Mouse (Mus musculus): ENCODE data around the gene Ulk4. TPM values are rescaled to one million over a fixed set of nuclear protein-coding genes. Genes with fewer than 3 reads are reported as not detected.

Ulk4 gene
- total RNA-seq, 2 experiments from 2014 or later = 0.17 to 0.46 TPM

GRCm38 (mm10) chr9:121038396-121038795 is 238.6 kb downstream of the Ulk4 start:
- no peak for DNase-seq
- intact Hi-C loops (cut with DNase I) = no loop called here

DNA sequence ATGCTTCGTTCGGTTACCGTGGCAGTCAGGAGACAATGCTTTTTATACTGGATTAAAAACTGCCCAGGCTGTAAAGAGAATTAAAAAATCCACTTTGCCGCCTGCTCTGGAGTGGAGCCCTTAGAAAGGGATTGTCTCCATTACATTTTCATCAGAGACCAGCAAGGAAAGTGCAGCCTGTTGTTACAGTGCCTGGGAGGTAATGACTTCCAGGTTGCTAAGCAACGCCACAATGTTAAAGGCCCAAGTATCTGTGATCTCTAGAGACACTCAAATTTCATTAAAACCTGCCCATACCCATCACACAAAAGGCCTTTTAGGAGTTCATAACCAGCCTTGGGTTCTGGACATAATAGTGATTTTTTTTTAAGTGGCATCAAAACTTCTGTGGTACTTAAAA is 239.0 kb downstream of the Ulk4 start:
- no peak for DNase-seq
- intact Hi-C loops (cut with DNase I) = no loop called here

- DNase-seq = no peak
- intact Hi-C loops (cut with DNase I) = no loop called here
Observed at GRCm38 (mm10) chr9:121035296-121035695, 241.7 kb downstream of the Ulk4 start.

GRCm38 (mm10) chr9:121033596-121033995 is 243.4 kb downstream of the Ulk4 start:
- intact Hi-C loops (cut with DNase I) = no loop called here
- no peak for DNase-seq

DNA sequence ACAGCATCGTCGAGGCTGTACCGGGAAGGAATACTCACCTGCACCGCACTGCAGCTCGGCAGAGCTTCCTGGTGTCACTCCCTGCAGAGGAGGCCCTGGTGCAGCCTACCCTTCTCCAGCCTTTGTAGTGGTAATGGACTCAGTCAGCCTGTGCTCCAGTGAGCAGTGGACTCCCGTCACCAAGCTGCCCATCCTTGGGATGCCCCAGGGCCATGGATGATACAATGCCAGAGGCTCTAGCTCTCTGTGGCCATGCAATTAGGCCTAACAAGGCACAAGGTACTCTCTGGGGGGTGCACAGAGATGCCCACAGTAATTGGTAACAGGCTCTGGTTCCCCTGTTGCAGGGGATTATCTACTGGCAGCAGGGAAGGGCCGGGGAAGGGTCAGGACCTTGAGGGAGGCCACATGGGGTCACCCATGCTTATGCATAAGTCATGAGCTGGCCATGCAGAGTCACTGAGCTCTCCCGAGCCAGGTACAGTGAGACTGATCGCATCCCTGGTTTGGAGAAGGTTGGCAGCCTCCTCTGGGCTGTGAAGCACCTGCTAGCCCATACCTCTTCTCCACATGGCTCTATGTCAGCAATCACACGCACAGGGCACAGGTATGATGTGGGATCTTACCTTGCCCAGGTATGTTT is 244.6 kb downstream of the Ulk4 start:
- intact Hi-C loops (cut with DNase I) = no loop called here
- no peak for DNase-seq

DNA sequence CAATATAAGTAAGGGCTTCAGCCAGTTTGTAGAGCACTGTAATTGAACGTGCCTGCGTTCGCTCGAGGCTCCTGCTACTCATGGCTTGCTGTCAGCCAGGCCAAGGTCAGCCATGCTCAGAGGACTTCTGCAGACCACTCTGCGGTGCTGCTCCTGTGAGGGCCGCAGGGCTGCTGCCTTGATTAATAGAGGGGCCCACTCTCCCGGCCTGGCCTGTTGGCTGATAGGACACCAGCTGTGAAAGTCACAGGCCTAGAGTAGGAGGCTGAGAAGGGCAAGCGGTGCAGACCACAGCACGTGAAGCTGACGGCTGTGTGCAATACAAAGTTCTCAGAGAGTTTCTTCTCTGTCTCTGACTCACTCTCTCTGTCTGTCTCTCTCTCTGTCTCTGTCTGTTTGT is 246.0 kb downstream of the Ulk4 start:
- DNase-seq = no peak
- intact Hi-C loops (cut with DNase I) = no loop called here

- intact Hi-C loops (cut with DNase I) = no loop called here
- DNase-seq = no peak
Observed at GRCm38 (mm10) chr9:121029786-121030185, 247.2 kb downstream of the Ulk4 start.

DNA sequence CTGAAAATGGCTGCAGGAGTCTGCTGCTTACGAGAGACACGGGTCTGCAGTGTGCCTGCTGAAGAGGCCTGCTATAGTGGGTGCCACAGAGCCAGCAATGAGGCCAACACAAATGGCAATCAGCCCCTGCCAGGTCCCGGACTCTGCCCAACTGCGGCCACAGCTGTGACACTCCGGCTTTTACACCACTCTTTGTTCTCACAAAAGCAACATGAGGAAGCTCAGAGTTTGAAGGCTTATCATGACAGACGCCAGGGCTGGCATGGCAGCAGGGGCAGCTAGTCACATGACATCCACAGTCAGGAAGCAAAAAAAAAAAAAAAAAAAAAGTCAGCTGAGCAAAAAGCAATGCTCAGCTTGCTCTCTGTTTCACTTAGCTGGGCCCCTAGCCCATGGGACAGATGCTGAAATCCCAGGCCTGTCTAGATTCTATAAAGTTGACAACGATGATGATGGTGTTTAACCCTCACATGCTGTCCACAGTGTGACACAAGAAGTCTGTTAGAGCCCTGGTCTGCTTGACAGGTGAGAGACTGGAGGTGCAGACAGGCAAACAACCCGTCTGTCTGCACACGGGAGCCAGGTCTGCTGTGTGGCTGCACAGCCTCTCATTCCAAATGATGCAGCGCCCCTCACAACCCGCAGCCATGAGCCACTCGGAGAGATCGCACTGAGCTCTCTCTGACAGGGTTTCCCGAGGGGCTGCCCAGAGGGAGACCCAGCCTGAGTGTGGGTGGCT is 253.3 kb downstream of the Ulk4 start:
- DNase-seq = no peak
- intact Hi-C loops (cut with DNase I) = no loop called here

DNA sequence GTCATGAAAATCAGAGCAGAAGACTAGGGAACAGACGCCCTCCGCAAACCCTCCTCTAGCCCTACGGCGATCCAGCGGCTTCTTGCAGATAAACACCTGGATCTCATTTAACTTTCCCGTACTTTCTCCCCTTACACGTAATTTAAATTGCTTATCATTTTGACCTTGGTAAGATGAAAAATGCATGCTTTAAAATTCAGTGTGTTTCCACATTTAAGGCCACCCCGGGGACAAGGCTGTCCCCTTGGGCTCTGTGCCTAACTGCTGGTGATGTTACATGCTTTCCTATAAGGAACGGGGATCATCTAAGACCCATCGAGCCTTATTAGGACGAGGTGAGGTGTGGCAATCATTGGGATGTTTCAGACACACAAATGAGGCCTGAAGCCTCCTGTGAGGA is 256.6 kb downstream of the Ulk4 start:
- intact Hi-C loops (cut with DNase I) = no loop called here
- DNase-seq = no peak

GRCm38 (mm10) chr9:121019932-121020331 is 257.1 kb downstream of the Ulk4 start:
- intact Hi-C loops (cut with DNase I) = no loop called here
- DNase-seq = no peak

GRCm38 (mm10) chr9:121018524-121019315 is 258.3 kb downstream of the Ulk4 start:
- intact Hi-C loops (cut with DNase I) = no loop called here
- DNase-seq = no peak

- DNase-seq = no peak
- intact Hi-C loops (cut with DNase I) = no loop called here
Observed at GRCm38 (mm10) chr9:121015810-121016502, 261.0 kb downstream of the Ulk4 start.

DNA sequence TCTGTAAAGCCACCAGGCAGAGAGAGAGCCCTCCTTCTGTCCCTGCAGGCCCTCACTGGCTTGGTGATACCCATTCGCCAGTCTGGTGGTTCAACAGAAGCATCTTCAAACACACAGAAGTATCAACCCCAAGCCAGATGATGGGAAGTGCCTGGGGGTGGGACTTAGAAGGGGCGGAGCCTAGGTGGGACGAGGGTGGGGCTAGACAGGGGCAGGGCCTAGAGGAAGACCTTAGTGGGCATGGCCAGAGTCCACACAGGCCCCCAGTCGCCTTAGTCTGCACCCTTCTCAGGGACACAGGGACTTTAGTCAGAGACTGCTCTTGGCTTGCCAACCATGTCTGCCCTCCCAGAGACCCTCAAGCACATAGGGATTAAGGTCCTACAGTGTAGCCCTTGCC is 265.5 kb downstream of the Ulk4 start:
- intact Hi-C loops (cut with DNase I) = no loop called here
- DNase-seq = no peak

GRCm38 (mm10) chr9:121010544-121010943 is 266.5 kb downstream of the Ulk4 start:
- no peak for DNase-seq
- intact Hi-C loops (cut with DNase I) = no loop called here

DNA sequence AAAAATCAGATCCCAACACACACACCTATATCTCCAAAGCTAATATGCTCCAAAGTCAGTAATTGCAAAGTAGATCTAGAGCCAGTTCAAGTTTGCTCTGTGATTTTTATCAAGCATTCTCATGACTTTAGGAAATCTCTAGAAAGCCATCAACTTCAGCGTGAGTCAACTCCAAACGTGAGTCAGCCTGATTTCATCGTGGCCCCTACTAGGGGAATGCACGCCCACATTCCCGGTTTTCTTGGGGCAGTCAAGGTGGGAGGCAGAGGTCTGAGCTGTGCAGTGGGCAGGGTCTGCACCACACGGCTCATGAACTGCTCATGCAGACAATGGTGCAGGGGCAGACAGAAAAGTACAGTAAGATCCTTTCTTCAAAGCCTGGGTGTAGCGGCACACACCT is 271.0 kb downstream of the Ulk4 start:
- DNase-seq = no peak
- intact Hi-C loops (cut with DNase I) = no loop called here

DNA sequence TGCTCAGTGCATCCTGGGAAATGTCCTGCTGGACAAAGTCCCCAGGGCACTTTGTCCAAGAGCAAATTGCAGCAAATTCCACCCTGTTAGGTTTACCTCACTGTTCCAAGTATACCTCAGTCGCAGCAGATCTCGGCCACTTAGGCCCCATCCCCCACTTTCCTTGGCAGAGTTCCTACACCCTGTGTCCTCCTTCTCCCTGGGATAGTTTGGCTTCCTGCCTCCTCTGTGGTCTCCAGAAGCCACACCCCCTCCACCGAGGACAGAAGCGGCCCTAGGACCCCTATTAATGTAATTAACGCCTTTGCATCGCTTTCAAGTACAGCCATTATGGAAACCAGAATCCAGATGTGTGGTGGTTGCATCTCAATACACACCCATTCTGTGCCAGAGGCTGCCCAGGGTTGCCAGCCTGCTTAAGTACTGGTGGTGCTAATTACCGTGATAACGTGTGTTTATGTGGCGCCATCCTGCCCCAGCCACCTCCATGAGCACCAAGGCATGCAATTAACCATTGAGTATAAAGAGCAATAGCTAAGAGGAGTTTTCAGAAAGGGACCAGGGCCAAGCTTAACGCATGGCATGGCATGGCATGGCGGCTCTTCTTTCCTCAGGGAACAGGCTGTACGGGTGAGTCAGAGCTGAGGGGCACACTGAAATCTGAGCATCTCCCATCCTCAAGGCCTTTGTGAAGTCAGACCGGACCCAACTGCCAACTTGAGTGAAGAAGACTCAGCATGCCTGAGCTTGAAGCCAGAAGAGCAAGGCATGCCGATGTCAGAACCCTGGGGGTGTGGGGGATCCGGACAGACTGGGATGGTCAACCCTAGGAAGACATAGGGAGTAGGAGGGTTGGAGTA is 275.1 kb downstream of the Ulk4 start:
- intact Hi-C loops (cut with DNase I) = loop anchor here (5.0 kb wide), 1 partner anchor 65 kb away; no protein-coding TSS in a partner anchor
- no peak for DNase-seq

- DNase-seq = no peak
- intact Hi-C loops (cut with DNase I) = loop anchor here (5.0 kb wide), 1 partner anchor 63 kb away; no protein-coding TSS in a partner anchor
Observed at GRCm38 (mm10) chr9:121000641-121001320, 276.2 kb downstream of the Ulk4 start.

GRCm38 (mm10) chr9:120998696-120999095 is 278.3 kb downstream of the Ulk4 start:
- intact Hi-C loops (cut with DNase I) = no loop called here
- DNase-seq = no peak

Measured in heart, postnatal 36 days (tissue).